Mouse (Mus musculus) T-cell, adult 66 days (primary cell): ENCODE results near the gene Itm2a. TPM values are rescaled to one million over a fixed set of nuclear protein-coding genes. Genes with fewer than 3 reads are reported as not detected.

Experiments used
- total RNA-seq, 2 experiments: library from RNA; stranded (reverse); gene quantifications; 3 replicates in 1 of 2; 4 replicates in 1 of 2; pipeline ENCODE4 v1.2.4; 2023

Itm2a gene
- 10 to 100 TPM; 30.2 to 33.3 TPM for total RNA-seq

GRCm38 (mm10) chrX:107402915-107403912 lies at the start of gene Itm2a:
TSS of gene Itm2a (minus strand) at chrX:107403376.

Other genes starting within 250 kb of the Itm2a start
- 10 to 100 TPM; 57.1 to 59.6 TPM for gene Gpr174, start 147.5 kb downstream of the Itm2a start, total RNA-seq